In the genomic region with DNA sequence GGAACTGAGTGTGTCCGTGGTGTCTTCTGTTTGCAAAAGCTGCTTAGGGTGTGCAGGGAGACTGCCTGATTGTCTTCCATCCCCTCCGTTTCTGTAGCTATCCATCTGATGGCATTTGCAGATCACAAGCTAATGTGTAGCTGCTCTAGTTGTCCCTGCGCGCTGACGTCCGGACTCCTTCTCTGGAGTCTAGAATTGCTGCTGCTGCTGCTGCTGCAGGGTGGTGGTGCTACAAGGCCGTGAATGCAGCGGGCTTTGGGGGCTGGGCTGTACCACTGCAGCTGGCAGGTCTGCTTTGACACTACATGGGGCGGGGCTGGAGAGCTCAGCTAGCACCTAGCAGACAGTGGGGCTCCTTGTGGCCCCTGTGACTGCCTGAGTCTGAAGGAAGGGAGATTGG, we compare ENCODE assay signal across 9 mouse cellular contexts. TPM values are rescaled to one million over a fixed set of nuclear protein-coding genes. Genes with fewer than 3 reads are reported as not detected.
DNase-seq lines count a peak whose midpoint lies in the region; ATAC-seq lines count a peak whose summit lies in the region.
"Had no signal": no experiment of that assay in that cellular context is flagged by ENCODE, and none has a peak within 500 bp of the region (broad histone marks: within the 10 kb centered on the region; RNA-seq: fewer than 3 reads in every experiment).

No protein-coding gene starts in this region.

- H3K4me1 ChIP-seq in kidney, embryonic 14.5 days (ENCODE audit: control insufficient read depth, insufficient read depth, low read length) = peaks cover 4% of the 10 kb centered on the region; the same call in 1 of the 2 replicates
- 0 out of 2 replicates have a peak, but pooled peaks cover 13% of the 10 kb centered on the region for H3K4me1 ChIP-seq in embryonic facial prominence, embryonic 12.5 days
- H3K4me1 ChIP-seq in intestine, embryonic 15.5 days (replicated peaks) = peaks cover 12% of the 10 kb centered on the region; the same call in 1 of the 2 replicates
- H3K4me1 ChIP-seq in midbrain, embryonic 11.5 days (ENCODE audit: control insufficient read depth, insufficient read depth, low read length) = peaks cover 4% of the 10 kb centered on the region; the same call in 1 of the 2 replicates

- no peak overlapping the region for H3K27ac ChIP-seq in kidney, embryonic 14.5 days (ENCODE audit: low read depth, low read length)
- no peak overlapping the region for H3K27ac ChIP-seq in embryonic facial prominence, embryonic 12.5 days
- H3K27ac ChIP-seq in intestine, embryonic 15.5 days = no peak overlapping the region
- no peak overlapping the region for H3K27ac ChIP-seq in midbrain, embryonic 11.5 days (ENCODE audit: low read depth, low read length)

- H3K27me3 ChIP-seq in kidney, embryonic 14.5 days (ENCODE audit: control insufficient read depth, insufficient read depth, low read length) = peaks cover 30% of the 10 kb centered on the region
- H3K27me3 ChIP-seq in embryonic facial prominence, embryonic 12.5 days = peaks cover 33% of the 10 kb centered on the region
- peaks cover 27% of the 10 kb centered on the region for H3K27me3 ChIP-seq in intestine, embryonic 15.5 days (replicated peaks)
- peaks cover 25% of the 10 kb centered on the region for H3K27me3 ChIP-seq in midbrain, embryonic 11.5 days (ENCODE audit: control insufficient read depth, insufficient read depth, low read length)

- H3K36me3 ChIP-seq in kidney, embryonic 14.5 days (ENCODE audit: control insufficient read depth, insufficient read depth, low read length) = no peaks in the 10 kb centered on the region
- no peaks in the 10 kb centered on the region for H3K36me3 ChIP-seq in embryonic facial prominence, embryonic 12.5 days
- H3K36me3 ChIP-seq in intestine, embryonic 15.5 days = no peaks in the 10 kb centered on the region
- no peaks in the 10 kb centered on the region for H3K36me3 ChIP-seq in midbrain, embryonic 11.5 days (ENCODE audit: control insufficient read depth, insufficient read depth, low read length)

- ATAC-seq in kidney, embryonic 14.5 days (ENCODE audit: low FRiP score, low TSS enrichment) = 0 out of 2 replicates have a peak, but pooled peaks have one; percentile 14
- ATAC-seq in embryonic facial prominence, embryonic 12.5 days (ENCODE audit: insufficient number of reproducible peaks, insufficient read depth, low FRiP score, low TSS enrichment) = no peak
- ATAC-seq in intestine, embryonic 15.5 days = peak; percentile 24; the same call in 1 of the 2 replicates
- ATAC-seq in midbrain, embryonic 11.5 days (ENCODE audit: low FRiP score) = peak; percentile 58
- ATAC-seq in monocyte, adult 5-6 weeks (replicated peaks; ENCODE audit: insufficient number of reproducible peaks, low FRiP score, low TSS enrichment, poor library complexity, severe bottlenecking) = no peak

- no peaks in the 10 kb centered on the region for H3K9me3 ChIP-seq in kidney, embryonic 14.5 days (ENCODE audit: control insufficient read depth, low read length)
- no peaks in the 10 kb centered on the region for H3K9me3 ChIP-seq in embryonic facial prominence, embryonic 12.5 days
- no peaks in the 10 kb centered on the region for H3K9me3 ChIP-seq in intestine, embryonic 15.5 days
- H3K9me3 ChIP-seq in midbrain, embryonic 11.5 days (ENCODE audit: control insufficient read depth, low read length) = no peaks in the 10 kb centered on the region

- H3K4me3 ChIP-seq in kidney, embryonic 14.5 days (ENCODE audit: low read length) = no peak overlapping the region; the same call in 1 of the 2 replicates
- H3K4me3 ChIP-seq in embryonic facial prominence, embryonic 12.5 days = no peak overlapping the region
- H3K4me3 ChIP-seq in intestine, embryonic 15.5 days (replicated peaks) = no peak overlapping the region
- no peak overlapping the region for H3K4me3 ChIP-seq in midbrain, embryonic 11.5 days (ENCODE audit: low read depth, low read length)

- no peak overlapping the region for H3K9ac ChIP-seq in kidney, embryonic 14.5 days (ENCODE audit: low read depth, low read length)
- no peak overlapping the region for H3K9ac ChIP-seq in embryonic facial prominence, embryonic 12.5 days
- H3K9ac ChIP-seq in intestine, embryonic 15.5 days = no peak overlapping the region
- no peak overlapping the region for H3K9ac ChIP-seq in midbrain, embryonic 11.5 days (ENCODE audit: low read length)

- 1% methylated on average over 9 of the region's 9 CpGs for WGBS in kidney, embryonic 14.5 days
- WGBS in embryonic facial prominence, embryonic 12.5 days = 1% methylated on average over 9 of the region's 9 CpGs
- WGBS in intestine, embryonic 15.5 days = 4% methylated on average over 9 of the region's 9 CpGs
- 0% methylated on average over 9 of the region's 9 CpGs for WGBS in midbrain, embryonic 11.5 days

- DNase-seq in kidney, adult 18-20 months = no peak
- DNase-seq in midbrain, embryonic 11.5 days (ENCODE audit: low spot score, missing footprints) = peak; percentile 88
- DNase-seq in lung, postnatal 14 days = no peak
- no peak for DNase-seq in urinary bladder, postnatal 14 days (ENCODE audit: low spot score)

- 0 out of 2 replicates have a peak overlapping the region, but pooled peaks have one; percentile 13 for H3K4me2 ChIP-seq in kidney, embryonic 14.5 days (replicated peaks; ENCODE audit: low read depth, low read length)
- H3K4me2 ChIP-seq in embryonic facial prominence, embryonic 12.5 days (replicated peaks) = peak overlapping the region; percentile 27
- H3K4me2 ChIP-seq in intestine, embryonic 15.5 days (replicated peaks) = 0 out of 2 replicates have a peak overlapping the region, but pooled peaks have one; percentile 2
- H3K4me2 ChIP-seq in midbrain, embryonic 11.5 days = peak overlapping the region; percentile 18

RNA-seq across cellular contexts. Expression of a gene that starts 3.2 kb away (rescaled TPM):
- 2.1 and 3.3 TPM in 2 replicates for polyA plus RNA-seq in kidney, embryonic 14.5 days (2014; fragmentation: Nextera tagmentation; extraction: Ambion mirVana)
- 5.6 and 5.7 TPM in 2 replicates for polyA plus RNA-seq in embryonic facial prominence, embryonic 12.5 days (2016; fragmentation: Nextera tagmentation; extraction: Ambion mirVana)
- polyA plus RNA-seq in intestine, embryonic 15.5 days (2015; fragmentation: Nextera tagmentation; extraction: Ambion mirVana) = 1.4 and 2.5 TPM in 2 replicates
- polyA plus RNA-seq in midbrain, embryonic 11.5 days (2014; fragmentation: Nextera tagmentation; extraction: Ambion mirVana) = 1.9 and 2.6 TPM in 2 replicates
- not detected in 3 replicates for total RNA-seq in monocyte, adult 5-6 weeks (2017)
- polyA plus RNA-seq: spleen, adult 2 months had no signal

Comparison
In these comparisons a context has a peak if more than half of its experiments do, and no peak if none do; other contexts are left out.
1. ATAC-seq: peak in kidney, embryonic 14.5 days (single experiment), intestine, embryonic 15.5 days (single experiment) and midbrain, embryonic 11.5 days (single experiment); none in embryonic facial prominence, embryonic 12.5 days (single experiment) and monocyte, adult 5-6 weeks (single experiment).
2. Peak in every context shown above with its lines, with median percentiles within 50 percentile points of each other: H3K4me2 ChIP-seq.